Mouse (Mus musculus) kidney, adult 18-20 months (tissue): Measurements from ENCODE around the gene Rchy1.
"Not testable (repeated sequence)": the region's sequence is repeated elsewhere in the genome, so short reads cannot be mapped to it uniquely, and the experiment has no call there.

ENCODE experiments used
- DNase-seq: peaks from one replicate; pipeline ENCODE4 v3.0.0; 2021

The Rchy1 gene

DNA sequence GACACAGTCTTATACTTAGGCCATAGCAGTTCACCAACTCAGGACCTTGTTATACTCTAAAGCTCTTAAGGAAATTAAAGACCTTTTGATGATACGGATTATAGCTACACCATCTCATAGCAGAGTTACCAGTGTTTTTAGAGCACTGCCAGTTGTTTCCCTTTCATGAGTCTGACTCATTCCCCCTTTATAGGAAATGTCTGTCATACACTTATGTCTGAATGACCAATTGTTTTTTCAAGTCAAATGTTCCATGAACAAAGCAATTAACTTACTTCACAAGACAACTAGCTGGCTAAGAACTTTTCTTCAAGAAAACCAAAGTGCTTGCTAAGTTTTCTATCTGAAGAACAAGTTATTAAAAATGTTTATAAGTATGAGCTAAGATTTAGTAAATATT, 2.9 kb downstream of the Rchy1 start:
- DNase-seq, result no peak

DNA sequence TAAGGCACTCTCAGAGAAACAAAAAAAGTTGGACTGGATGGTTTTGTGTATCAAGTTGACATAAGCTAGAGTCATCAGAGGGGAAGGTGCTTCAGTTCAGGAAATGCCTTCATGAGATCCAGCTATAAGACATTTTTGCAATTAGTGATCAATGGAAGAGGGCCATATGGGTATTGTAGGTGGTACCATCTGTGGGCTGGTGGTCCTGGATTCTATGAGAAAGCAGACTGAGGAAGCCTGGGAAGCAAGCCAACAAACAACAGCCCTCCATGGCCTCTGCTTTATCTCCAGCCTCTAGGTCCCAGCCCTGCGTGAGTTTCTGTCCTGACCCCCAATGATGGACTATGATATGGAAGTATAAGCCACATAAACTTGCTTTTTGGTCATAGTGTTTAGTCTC, 3.8 kb downstream of the Rchy1 start:
- DNase-seq, result no peak

DNA sequence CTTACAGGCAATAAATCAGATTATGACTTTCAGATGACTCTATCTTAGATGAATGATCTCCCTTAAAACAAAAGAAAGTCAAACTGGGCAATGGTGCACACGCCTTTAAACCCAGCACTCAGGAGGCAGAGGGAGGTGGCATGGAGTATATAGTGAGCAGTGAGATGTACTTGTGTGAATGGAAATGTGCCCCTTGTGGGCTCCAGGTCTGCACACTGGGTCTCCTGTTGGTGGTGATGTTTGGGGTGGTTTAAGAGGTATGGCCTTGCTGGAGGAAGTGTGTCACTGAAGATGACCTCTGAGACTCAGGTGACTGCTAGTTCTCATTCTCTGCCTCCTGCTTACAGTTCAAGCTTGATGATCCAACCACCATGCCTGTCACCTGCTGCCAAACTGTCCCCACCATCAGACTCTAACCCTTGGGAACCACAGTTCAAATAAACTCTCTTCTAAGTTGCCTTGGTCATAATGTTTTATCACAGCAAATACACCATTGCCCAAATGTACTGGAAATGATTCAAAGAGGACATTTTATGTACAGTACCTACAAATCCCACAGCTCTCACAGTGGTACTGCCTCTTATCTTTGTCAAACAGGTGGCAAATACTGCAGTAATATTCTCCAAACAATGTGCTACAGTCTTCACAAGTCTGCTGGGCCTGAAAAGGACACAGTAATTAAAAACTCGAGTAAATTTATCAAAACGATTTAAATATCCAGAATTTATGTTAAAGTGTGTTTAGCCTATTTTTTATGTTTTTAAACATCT, 5.7 kb downstream of the Rchy1 start:
- no peak for DNase-seq

DNA sequence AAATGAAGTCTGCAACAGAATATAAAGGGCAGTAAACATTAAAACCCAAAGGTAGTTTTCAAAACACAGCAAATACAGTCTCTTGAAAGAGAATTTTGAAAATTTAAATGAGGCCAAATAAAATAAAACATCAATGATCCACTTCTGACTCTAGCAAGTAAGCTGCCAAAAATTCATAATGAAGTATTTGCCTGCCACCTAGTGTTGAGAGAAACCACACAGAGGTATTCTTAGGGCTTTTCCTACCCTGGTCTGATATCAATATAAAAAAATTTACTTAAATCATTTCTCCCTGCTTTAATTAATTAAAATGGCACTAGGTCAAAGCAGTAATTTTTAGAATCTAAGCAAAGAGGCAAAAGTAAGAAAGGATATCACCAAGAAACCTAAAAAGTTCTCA, 11.5 kb downstream of the Rchy1 start:
- DNase-seq, result no peak

DNA sequence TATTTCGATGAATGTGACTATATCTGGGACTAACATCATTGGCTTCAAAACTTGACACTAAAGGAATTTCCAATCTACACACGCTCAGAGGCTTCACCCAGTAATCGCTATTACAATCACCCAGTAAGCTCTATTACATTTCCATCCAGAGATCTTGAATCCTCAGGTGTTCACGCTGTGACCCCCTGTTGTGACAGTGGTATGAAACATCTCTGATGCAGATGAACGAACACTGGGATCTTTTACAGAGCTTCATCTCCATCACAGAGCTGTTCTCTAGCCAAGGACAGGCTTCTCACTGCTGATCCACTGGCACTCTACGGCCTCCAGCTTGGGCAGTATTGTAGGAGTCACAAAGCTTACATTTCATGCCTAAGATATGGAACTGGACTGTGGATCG, 13.4 kb downstream of the Rchy1 start:
- no peak for DNase-seq

DNA sequence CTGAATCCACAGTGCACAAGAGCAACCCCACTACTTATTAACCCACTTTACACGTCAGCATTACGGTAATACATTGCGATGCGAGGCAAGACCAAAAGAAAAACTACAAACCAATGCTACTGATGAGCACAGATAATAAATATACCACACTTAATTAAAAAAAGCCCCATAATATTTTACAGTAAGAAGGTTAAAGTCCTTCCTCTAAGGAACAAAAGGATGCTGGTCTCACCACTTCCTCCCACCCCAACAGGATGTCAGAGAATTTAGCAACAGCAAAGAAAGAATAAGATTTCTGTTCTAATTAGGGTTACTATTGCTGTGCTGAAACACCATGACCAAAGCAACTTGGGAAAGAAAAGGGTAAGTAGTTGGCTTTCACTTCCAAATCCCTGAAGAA, 15.9 kb downstream of the Rchy1 start:
- no peak for DNase-seq

DNA sequence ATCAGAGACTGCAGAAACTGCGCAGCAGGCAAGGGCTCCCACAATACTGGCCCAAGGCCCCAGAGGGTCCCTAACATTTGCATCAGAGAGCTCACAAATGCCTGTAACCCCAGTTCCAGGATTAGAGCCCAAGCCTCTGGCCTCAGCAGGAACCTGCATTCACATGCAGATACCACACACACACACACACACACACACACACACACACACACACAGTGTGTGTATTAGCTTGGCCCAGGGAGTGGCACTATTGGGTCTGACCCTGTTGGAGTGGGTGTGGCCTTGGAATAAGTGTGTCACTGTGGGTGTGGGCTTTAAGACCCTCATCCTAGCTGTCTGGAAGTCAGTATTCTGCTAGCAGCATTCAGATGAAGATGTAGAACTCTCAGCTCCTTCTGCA, 17.3 kb downstream of the Rchy1 start:
- DNase-seq, result not testable (repeated sequence)

DNA sequence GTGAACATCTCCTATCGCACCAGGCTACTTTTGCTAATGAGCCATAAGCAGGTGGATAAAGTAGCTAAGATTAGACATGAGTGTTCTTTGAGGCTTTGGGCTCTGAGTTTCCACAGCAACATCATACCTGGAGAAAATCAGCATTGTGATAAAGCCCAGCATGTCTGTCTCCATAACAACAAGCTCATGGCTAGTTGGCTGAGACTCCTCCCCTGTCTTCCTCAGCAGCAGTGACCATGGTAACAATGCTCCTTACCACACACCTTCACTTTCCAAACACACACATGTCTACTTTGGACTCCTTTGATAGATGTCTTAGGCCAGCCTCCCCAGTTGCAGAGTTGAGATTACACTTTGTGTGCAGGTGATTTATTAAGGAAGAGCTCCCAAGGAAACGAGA, 49.6 kb downstream of the Rchy1 start:
- no peak for DNase-seq

DNA sequence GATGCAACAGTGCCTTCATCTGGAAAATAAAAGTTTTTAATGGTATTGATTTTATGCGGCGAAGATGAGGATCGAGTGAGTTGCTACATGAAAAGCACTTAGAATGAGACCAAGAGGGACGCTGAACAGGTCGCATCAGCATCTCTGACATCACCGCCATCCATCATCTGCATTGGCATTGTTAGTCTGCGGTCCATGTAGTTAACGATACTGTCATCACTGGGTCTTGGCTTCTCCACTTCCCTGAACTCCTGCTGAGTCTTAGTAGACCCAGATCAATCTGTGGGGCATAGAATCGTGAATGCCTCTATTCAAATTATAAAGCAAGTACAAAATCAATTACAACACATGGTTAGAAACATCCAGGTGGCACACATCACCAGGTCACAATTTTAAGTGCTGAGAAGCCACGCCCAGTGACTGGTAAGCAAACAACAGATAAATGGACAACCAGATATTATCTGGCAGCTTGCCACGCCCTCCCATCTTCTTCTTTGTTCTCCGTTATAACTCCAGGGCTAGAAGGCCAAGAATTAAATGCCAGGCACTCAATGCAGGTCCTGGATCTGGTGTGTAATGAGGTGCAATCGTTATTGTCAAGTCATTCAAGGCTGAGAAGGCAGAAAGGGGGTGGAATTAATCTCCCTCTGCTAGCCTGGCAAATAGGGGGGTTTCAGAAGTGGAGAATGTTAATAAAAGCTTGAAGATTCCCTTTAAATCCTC, 51.3 kb downstream of the Rchy1 start:
- no peak for DNase-seq

DNA sequence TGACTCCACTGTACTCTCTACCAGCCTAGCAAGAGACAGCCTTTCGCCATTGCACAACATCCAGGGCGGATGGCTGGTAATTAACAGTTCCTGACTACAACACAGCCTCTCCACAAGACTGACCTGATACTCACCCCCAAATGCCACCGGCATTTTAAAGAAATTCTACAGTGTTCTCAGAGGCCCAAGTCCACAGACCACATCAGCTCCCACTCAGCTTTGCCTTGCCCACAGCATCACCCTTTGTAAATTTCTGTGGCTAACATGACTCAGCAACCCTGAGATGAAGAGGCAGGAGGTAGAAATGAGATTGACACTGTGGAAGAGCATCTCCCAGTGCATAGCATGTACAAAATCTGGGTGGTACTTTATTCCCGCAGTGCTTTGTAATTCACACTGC, 52.3 kb downstream of the Rchy1 start:
- DNase-seq, result no peak

DNA sequence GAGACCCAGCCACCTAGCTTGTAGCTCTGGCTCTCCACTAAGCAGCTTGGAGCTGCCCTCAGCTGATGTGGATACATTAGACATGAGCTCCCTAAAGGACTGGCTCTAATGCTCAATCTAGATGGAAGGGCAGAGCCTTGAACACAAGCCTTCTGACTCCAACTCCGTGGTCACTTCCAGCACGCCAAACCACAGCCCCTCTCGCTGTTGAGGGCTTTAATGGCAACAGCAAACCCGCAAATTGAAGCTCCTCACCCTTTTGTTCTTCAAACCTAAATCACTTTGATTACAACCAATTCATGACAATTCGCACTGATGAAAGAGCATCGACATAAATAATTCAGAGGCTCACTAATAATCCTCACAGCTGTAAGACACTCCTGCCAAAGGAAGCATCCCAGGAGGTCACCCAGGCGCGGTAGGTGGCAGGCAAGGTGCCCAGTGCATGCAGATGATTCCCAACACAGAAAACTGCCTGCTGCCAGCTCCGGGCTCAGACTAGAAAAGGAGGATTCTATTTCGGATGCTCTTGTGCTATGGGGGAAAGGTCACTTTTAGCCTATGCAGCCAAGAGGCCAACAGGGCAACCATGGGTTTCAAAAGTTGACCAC, 53.8 kb downstream of the Rchy1 start:
- DNase-seq, result peak; percentile 16
